Mouse (Mus musculus): ENCODE measurements around the gene Zfp553.
"Not testable (repeated sequence)": the region's sequence is repeated elsewhere in the genome, so short reads cannot be mapped to it uniquely, and the experiment has no call there.

The Zfp553 gene

DNA sequence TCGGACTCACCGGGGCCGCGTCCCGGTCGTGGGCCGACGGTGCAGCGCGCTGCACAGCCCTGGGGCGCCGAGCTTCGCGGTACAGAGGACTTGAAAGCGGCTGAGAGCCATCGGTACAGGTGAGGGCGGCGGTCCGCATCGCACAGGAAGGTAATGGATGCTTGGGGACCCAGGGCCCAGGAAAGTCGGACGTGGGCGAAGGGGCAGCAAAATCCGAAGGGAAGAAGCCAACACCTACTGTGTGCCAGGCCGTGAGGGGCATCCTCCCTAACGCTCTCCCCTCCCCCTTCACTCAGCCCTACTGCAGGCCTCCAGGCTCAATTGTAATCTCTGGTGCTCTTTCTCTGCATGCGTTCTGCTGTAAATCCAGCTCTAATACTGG, 498 bp downstream of the Zfp553 start:
- DNase-seq (ENCODE audit: low spot score): no peak

- DNase-seq (ENCODE audit: low spot score): no peak
Measured at GRCm38 (mm10) chr7:127233765-127234164, 904 bp downstream of the Zfp553 start.

- DNase-seq (ENCODE audit: low spot score): no peak
Measured at GRCm38 (mm10) chr7:127234777-127235176, 1.9 kb downstream of the Zfp553 start.

DNA sequence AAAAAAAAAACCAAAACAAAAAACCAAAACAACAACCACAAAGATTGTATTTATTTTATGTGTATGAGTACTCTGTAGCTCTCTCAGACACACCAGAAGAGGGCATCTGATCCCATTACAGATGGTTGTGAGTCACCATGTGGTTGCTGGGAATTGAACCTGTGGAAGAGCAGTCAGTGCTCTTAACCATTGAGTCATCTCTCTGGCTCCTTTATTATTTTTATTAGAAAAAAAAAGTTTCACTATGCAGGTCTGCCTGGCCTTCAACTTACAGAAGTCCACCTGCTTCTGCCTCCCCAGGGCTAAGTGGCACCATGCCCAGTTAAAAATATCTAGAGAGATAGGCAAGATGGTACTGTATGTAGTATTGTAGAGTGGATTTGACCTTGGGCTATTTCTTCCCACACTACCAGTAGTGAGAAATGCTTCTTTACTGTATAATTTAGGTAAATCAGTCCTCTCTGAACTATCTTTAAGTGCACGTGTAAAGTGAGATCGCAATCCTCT, 10.6 kb downstream of the Zfp553 start:
- DNase-seq (ENCODE audit: low spot score): no peak

DNA sequence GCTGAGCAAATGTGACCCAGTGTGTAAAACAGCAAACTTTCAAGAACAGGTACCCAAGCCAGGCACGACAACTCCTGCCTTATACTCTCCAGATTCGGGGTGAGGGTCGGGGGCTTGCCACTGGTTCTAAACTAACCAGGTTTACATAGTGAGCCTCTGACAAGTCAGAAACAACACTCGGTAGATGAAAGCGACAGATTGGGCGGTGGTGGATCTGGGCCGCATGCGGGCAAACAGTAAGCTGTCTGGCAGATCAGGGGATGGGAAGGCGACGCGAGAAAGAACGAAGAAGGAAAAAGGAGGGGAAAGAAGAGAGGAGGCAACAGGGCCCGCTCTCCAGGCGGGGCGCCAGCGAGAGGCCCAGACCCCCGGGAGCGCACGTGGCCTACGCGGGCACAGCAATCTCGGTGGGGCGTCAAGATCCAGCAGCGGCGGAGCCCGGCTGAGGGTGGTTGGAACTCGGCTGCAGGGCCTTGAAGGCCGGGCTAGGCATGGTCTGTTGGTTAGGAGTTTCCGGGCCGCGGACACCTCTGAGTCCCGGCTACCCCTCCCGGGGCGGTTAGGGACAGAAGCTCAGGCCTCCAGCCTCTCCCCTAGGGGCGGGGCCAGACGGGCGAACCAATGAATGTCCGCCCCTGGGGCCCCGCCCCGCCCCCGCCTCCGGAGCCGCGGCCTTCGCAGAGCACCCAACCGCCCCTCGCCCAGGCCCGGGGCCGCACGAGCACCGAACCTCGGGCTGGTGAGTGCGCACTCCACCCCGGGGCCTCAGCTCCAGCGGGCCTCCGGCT, 11.2 kb downstream of the Zfp553 start, which contains the start of gene Zfp771:
Gene Zfp771 (plus strand): TSS at position 405 of the 788 bp plus-strand sequence.
- peak; percentile 94 for DNase-seq (ENCODE audit: low spot score)

DNA sequence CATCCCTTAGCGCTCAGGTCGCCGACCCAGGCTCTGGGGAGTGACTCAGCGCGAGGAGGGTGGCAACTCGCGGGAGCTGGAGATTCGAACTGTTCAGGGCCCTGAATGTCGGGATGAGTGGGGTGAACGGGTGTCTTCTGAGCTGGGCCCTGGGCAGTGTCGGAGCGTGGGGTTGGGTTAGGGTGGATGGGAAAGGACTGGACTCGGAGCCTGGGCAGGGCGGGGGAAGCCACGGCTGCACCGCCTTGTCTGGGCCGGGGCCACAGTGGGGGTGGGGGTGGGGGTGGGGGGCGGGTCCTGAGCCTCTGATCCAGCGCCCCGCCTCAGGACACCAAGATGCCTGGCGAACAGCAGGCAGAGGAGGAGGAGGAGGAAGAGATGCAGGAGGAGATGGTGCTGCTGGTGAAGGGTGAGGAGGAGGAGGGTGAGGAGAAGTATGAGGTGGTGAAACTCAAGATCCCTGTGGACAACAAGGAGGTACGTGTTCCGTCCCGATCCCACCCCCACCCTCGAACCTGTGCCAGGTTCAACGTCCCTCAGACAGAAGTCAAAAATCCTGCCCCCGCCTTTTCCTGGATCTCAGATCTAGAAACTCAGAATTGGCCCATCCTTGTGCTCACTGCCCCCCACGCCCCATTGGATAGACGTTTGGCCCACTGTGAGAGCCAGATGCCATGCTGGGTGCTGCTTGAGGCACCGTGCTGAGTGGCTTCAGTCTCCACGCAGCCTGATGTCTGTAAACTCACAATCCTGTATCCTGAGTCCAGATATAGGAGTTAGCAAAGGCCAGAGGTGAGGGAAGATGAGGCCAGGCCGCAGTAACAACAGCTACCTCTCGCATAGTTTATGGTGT, 12.0 kb downstream of the Zfp553 start:
- DNase-seq (ENCODE audit: low spot score): no peak

GRCm38 (mm10) chr7:127250511-127250910, 17.6 kb downstream of the Zfp553 start:
- DNase-seq (ENCODE audit: low spot score): not testable (repeated sequence)

DNA sequence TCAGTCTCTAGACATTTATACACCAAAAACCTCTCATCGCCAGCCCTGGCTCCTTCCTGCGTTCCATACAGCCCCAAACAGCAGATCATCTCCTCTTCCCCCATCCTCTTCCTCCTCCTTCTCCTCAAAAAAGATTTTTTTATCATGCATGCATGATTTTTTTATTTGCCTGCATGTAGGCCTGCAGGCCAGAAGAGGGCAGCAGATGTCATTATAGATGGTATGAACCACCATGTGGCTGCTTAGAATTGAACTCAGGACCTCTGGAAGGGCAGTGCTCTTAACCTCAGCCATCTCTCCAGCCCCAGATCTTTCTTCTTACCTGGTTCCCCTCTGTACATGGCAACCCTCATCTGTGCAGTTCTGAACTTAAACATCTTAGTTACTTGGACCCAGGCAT, 19.6 kb downstream of the Zfp553 start:
- DNase-seq (ENCODE audit: low spot score): no peak

DNA sequence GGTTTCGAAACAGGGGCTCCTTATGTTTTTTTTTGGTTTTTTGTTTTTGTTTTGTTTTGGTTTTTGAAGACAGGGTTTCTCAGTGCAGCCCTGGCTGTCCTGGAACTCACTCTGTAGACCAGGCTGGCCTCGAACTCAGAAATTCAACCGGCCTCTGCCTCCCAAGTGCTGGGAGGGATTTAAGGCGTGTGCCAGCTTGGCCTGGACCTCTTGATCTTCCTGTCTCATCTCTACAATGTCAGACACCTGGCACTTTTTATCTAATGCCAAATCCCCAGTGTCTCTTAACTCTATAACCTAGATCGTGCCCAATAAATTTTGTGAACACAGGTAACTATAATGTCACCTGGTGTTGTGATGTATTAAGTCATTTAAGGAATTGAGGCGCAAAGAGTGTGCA, 20.5 kb downstream of the Zfp553 start:
- DNase-seq (ENCODE audit: low spot score): no peak

- DNase-seq (ENCODE audit: low spot score): peak; percentile 94
Measured at GRCm38 (mm10) chr7:127253821-127254769, 21.2 kb downstream of the Zfp553 start.

DNA sequence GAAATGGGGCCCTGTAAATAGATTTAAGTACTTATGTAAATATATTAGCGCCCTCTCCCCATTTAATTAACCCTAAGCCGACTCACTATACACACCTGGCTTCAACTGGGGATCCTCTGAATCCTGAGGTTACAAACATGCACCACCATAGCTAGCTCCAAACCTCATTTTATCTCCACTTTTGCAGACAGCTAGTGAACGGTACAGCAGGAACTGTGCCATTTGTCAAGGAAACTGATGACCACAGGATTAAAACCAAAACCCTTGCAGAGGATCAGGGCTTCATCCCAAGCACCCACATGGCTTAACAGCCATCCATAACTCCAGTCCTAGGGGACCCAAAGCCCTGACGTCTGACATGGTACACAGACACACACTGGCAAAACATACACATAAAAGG, 22.1 kb downstream of the Zfp553 start:
- DNase-seq (ENCODE audit: low spot score): no peak

GRCm38 (mm10) chr7:127255965-127256364, 23.1 kb downstream of the Zfp553 start:
- no peak for DNase-seq (ENCODE audit: low spot score)

- no peak for DNase-seq (ENCODE audit: low spot score)
Measured at GRCm38 (mm10) chr7:127256518-127256917, 23.7 kb downstream of the Zfp553 start.

DNA sequence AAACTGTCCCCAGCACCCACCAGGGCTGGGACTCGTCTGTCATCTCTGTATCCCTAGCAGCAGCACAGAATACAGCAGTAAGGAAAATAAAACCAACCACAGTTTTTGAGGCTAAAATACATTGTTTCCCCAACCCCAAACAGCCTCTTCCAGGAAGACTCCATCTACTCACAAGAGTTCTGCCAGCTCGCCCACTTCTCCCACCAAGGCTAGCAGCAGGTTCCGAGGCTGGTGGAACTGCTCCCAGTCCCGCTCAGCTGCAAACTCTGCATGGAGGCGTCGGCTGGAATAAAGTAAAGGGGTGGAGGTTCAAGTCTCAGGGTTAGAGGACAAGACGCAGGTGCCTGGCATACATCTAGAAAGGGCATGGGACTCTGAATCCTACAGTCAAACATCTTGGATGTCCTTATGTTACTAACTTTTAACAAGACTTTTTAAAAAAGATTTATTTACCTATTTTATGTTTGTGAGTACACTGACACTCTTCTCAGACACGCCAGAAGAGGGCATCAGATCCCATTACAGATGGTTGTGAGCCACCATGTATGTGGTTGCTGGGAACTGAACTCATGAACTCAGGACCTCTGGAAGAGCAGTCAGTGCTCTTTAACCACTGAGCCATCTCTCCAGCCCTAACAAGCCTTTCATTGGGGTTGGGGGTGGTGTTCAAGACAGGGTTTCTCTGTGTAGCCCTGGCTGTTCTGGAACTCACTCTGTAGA, 26.5 kb downstream of the Zfp553 start:
- DNase-seq (ENCODE audit: low spot score): no peak

DNA sequence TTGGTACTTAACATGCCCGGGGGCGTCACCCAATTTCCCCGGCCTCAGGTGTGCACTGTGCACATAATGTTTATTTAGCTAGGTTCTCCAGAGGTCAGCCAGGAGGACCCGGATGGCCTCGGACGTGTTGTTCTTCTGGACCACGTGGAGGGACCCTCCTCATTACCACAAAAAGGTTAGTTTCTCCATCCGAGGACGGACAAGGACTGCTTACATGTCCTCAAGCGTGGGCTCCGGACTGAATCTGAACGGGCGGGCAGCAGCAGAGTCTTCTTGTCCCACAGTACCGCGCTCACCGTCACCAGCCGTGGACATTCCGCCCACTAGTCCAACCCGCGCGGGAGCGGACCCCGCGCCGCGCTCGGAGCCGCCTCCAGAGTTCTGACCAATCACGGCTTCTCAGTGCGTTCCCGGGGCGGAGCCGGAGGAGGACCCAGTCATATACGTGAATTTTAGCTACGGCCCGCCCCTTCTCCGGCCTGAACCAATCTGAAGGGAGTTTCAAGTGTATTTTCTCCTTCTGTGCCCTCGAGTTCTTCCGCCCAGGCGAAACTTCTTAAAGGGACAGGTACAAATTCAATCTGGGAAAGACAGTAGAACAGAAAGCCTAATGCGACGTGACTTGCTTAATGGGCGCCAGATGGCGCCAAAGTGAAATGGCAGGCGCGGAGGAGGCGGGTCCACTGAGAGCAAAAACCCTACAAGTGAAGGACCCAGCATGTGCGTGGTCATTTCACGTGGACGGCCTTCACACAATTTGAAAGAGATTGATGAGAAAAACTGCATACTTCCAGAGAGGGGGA, 27.6 kb downstream of the Zfp553 start, which contains the start of gene Dctpp1:
Gene Dctpp1 (minus strand): TSS at position 401 of the 803 bp plus-strand sequence.
- peak; percentile 99 for DNase-seq (ENCODE audit: low spot score)

- no peak for DNase-seq (ENCODE audit: low spot score)
Measured at GRCm38 (mm10) chr7:127262218-127262961, 29.5 kb downstream of the Zfp553 start.

GRCm38 (mm10) chr7:127263526-127263925, 30.7 kb downstream of the Zfp553 start:
- DNase-seq (ENCODE audit: low spot score): no peak

DNA sequence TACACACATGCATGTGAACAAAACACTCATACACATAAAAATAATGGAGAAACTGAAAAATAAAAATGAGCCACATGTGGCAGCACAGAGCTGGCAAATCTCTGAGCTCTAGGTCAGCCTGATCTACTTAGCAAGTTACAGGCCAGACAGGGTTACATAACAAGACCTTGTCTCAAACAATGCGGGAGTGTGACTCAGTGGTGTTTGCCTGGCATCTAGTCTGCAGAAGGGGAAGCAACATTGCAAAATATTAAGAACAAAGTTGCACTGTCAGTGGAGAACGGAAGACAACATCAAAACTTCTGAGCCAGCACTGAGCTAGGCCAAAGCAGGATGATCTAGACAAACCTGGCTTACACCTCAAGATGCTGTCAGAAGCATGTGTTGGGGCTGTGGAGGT, 37.4 kb downstream of the Zfp553 start:
- no peak for DNase-seq (ENCODE audit: low spot score)

DNA sequence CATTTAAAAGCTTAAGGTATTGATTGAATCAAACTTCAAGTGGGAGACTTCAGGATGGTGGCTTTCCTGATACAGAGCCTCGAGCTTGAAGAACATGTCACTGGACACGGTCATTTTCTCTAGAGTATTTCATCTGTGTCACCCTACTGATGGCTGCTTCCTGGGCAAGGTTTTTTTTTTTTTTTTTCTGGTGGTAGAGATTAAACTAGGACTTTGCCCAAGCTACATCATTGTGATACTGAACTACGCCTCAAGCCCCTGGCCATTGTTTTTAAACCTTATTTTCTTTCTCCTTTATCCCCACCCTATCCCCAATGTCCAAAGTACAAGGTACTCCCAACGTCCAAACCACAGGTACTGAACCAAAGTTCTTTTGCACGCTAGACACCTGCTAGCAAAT, 37.8 kb downstream of the Zfp553 start:
- DNase-seq (ENCODE audit: low spot score): no peak

All from layer of hippocampus, adult 11-12 months (tissue).